Comparison of ENCODE assay signal across 11 mouse cellular contexts in genomic region chr4:79530968-79531620, GRCm38 (mm10).
A peak's percentile ranks its signal among the peaks of the same experiment; 100 is the strongest.
DNase-seq lines count a peak whose midpoint lies in the region; TF ChIP-seq lines count a peak whose summit lies in the region.
"Had no signal": no experiment of that assay in that cellular context is flagged by ENCODE, and none has a peak within 500 bp of the region (broad histone marks: within the 10 kb centered on the region; RNA-seq: fewer than 3 reads in every experiment).

No protein-coding gene starts in this region.

- intact Hi-C loops in left cerebral cortex, adult 2 months (cut with DNase I) = no loop called here
- intact Hi-C loops in left cerebral cortex, postnatal 25 days (cut with DNase I) = no loop called here
- intact Hi-C loops in gastrocnemius, adult 2 months (cut with DNase I) = no loop called here
- intact Hi-C loops in heart, postnatal 36 days (cut with DNase I) = no loop called here

- DNase-seq in left cerebral cortex, adult 2 months (ENCODE audit: extremely low spot score in 1 of 2, low spot score in 2 of 2) = peak in 1 of 2 experiments; percentile 10
- DNase-seq in left cerebral cortex, adult 11 months (ENCODE audit: low spot score) = no peak
- DNase-seq in frontal cortex, postnatal 14 days (ENCODE audit: low spot score in 2 of 2) = peak; percentile 4 to 7
- DNase-seq in left cerebral cortex, postnatal 25 days (ENCODE audit: low spot score in 2 of 2) = peak; percentile 3 to 67
- peak; percentile 3 for DNase-seq in right cerebral cortex, postnatal 14 days
- no peak for DNase-seq in kidney, postnatal 14 days
- no peak for DNase-seq in gastrocnemius, adult 2 months
- no peak for DNase-seq in heart, postnatal 36 days

- H3K4me3 ChIP-seq in left cerebral cortex, adult 2 months = no peak overlapping the region
- H3K4me3 ChIP-seq in gastrocnemius, adult 2 months = no peak overlapping the region
- H3K4me3 ChIP-seq: limb, embryonic 12.5 days; lung, embryonic 15.5 days; myocyte had no signal

- H3K27ac ChIP-seq in left cerebral cortex, adult 2 months = peak overlapping the region; percentile 30; the same call in 1 of the 2 replicates
- H3K27ac ChIP-seq in gastrocnemius, adult 2 months = no peak overlapping the region
- H3K27ac ChIP-seq: limb, embryonic 12.5 days; lung, embryonic 15.5 days had no signal

- no peak for TF ChIP-seq CTCF in left cerebral cortex, adult 2 months (IDR thresholded peaks at IDR 0.05)
- no peak for TF ChIP-seq CTCF in gastrocnemius, adult 2 months (IDR thresholded peaks at IDR 0.05)

Comparison
In these comparisons a context has a peak if more than half of its experiments do, and no peak if none do; other contexts are left out.
1. DNase-seq: peak in frontal cortex, postnatal 14 days (2 of 2), left cerebral cortex, postnatal 25 days (2 of 2) and right cerebral cortex, postnatal 14 days (single experiment); none in left cerebral cortex, adult 11 months (single experiment), kidney, postnatal 14 days (single experiment), gastrocnemius, adult 2 months (single experiment) and heart, postnatal 36 days (0 of 2).